Mouse (Mus musculus) forebrain, postnatal 0 days (tissue): Measurements from ENCODE around the gene Maml2. TPM values are rescaled to one million over a fixed set of nuclear protein-coding genes. Genes with fewer than 3 reads are reported as not detected.

ENCODE experiments used
- ATAC-seq: fragments of 200-750 bp; cut with Nextera tagmentation; 2 replicates; pipeline ENCODE4 v1.8.0; 2017; ENCODE audit warnings: mild to moderate bottlenecking, moderate library complexity
- DNase-seq: peaks from one replicate; pipeline ENCODE4 v3.0.0-alpha.2; 2015
- H3K27ac ChIP-seq: fragments of 300-500 bp; sonication (generic); 2 replicates; pipeline ENCODE4 v1.5.1; 2014; ENCODE audit warnings: low read depth, mild to moderate bottlenecking, antibody characterized with exemption, low read length, moderate library complexity, mixed read lengths
- H3K27me3 ChIP-seq: fragments of 300-500 bp; sonication (generic); 2 replicates; pipeline ENCODE4 v1.6.1; 2014; ENCODE audit warnings: mild to moderate bottlenecking, low read length, mixed read lengths; ENCODE audit not compliant: insufficient read depth
- H3K36me3 ChIP-seq: fragments of 300-500 bp; sonication (generic); 2 replicates; pipeline ENCODE4 v1.6.1; 2014; ENCODE audit warnings: mild to moderate bottlenecking, moderate library complexity; ENCODE audit not compliant: insufficient read depth
- H3K4me1 ChIP-seq: fragments of 300-500 bp; sonication (generic); 2 replicates; pipeline ENCODE4 v1.6.1; 2014; ENCODE audit warnings: antibody characterized with exemption; ENCODE audit not compliant: insufficient read depth
- H3K4me2 ChIP-seq: fragments of 300-500 bp; sonication (generic); 2 replicates; pipeline ENCODE4 v1.6.1; 2014; ENCODE audit warnings: low read depth, mild to moderate bottlenecking, moderate library complexity
- H3K4me3 ChIP-seq: fragments of 300-500 bp; sonication (generic); 2 replicates; pipeline ENCODE4 v1.5.1; 2014; ENCODE audit warnings: low read depth, low read length, mixed read lengths
- H3K9ac ChIP-seq: fragments of 300-500 bp; sonication (generic); 2 replicates; pipeline ENCODE4 v1.6.1; 2014; ENCODE audit warnings: mild to moderate bottlenecking
- H3K9me3 ChIP-seq: fragments of 300-500 bp; sonication (generic); 2 replicates; pipeline ENCODE4 v1.6.1; 2016; ENCODE audit warnings: low read length
- CTCF ChIP-seq: sonication (generic); IDR thresholded peaks from 2 replicates; pipeline ENCODE4 v1.5.1; 2016; ENCODE audit warnings: antibody characterized with exemption, control low read depth, low read depth
- WGBS: fragments of 180-500 bp; shearing (Covaris S2); extraction: QIAGEN DNeasy Blood & Tissue Kit; methylation state at CpG from one replicate; pipeline ENCODE4 v1.1.7; 2014; 5-methylcytosine and 5-hydroxymethylcytosine counted together
- polyA plus RNA-seq: library from polyadenylated mRNA; unstranded; fragments of >200 nt; fragmentation: Nextera tagmentation; extraction: Ambion mirVana; gene quantifications from 2 replicates; pipeline ENCODE4 v1.2.1, GENCODE M21; 2015
- total RNA-seq: library from RNA; depleted of rRNA; stranded (reverse); fragments of >200 nt; gene quantifications from 2 replicates; pipeline ENCODE4 v1.2.3, GENCODE M21; 2014

Maml2 gene
- total and polyA plus RNA-seq, 2 experiments from 2014 or later: 6.4 to 9.5 TPM

GRCm38 (mm10) chr9:13466351-13466750 lies 168.6 kb downstream of the Maml2 start:
- Histone ChIP-seq H3K9ac (no peak overlapping the region), H3K9me3 (no peaks in the 10 kb centered on the region), H3K27me3 (no peaks in the 10 kb centered on the region), H3K4me2 (no peak overlapping the region), H3K27ac (no peak overlapping the region), H3K4me1 (no peaks in the 10 kb centered on the region), H3K4me3 (no peak overlapping the region), H3K36me3 (no peaks in the 10 kb centered on the region)
- DNase-seq: no peak
- 88% methylated on average over 4 of the region's 4 CpGs for WGBS
- no peak for TF ChIP-seq CTCF
- no peak for ATAC-seq

DNA sequence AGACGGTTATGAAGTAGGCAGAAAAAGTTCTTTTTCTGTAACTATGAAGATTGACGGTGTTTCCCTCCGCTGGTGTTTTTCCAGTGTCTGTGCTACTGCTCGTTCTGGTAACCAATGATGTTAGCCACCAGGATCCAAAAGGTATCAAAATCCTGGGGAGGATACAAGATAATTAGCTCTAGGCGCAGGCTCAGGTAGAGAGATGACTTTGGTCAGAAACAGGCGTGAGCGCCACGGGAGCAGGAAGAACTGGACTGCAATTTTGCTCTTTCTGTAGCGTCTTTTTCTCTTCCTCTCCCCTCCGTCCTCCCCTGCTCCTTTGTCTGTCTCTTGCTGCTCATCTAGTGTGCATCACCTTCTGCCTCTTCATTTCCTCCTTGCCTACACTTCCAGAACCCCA lies 169.1 kb downstream of the Maml2 start:
- no peaks in the 10 kb centered on the region for H3K4me1 ChIP-seq
- no peak overlapping the region for H3K4me3 ChIP-seq
- H3K9me3 ChIP-seq: no peaks in the 10 kb centered on the region
- H3K36me3 ChIP-seq: no peaks in the 10 kb centered on the region
- no peak overlapping the region for H3K27ac ChIP-seq
- H3K27me3 ChIP-seq: no peaks in the 10 kb centered on the region
- no peak overlapping the region for H3K9ac ChIP-seq
- DNase-seq (no peak), ATAC-seq (no peak)
- no peak overlapping the region for H3K4me2 ChIP-seq
- no peak for TF ChIP-seq CTCF
- whole genome bisulfite sequencing: 86% methylated on average over 10 of the region's 10 CpGs

- Histone ChIP-seq H3K27me3 (no peaks in the 10 kb centered on the region), H3K9me3 (no peaks in the 10 kb centered on the region), H3K36me3 (no peaks in the 10 kb centered on the region), H3K4me1 (no peaks in the 10 kb centered on the region), H3K9ac (no peak overlapping the region), H3K4me2 (no peak overlapping the region), H3K4me3 (no peak overlapping the region), H3K27ac (no peak overlapping the region)
- TF ChIP-seq CTCF: no peak
- no peak for ATAC-seq
- WGBS: 74% methylated on average over 7 of the region's 7 CpGs
- no peak for DNase-seq
Measured at GRCm38 (mm10) chr9:13467745-13468144, 170.0 kb downstream of the Maml2 start.

DNA sequence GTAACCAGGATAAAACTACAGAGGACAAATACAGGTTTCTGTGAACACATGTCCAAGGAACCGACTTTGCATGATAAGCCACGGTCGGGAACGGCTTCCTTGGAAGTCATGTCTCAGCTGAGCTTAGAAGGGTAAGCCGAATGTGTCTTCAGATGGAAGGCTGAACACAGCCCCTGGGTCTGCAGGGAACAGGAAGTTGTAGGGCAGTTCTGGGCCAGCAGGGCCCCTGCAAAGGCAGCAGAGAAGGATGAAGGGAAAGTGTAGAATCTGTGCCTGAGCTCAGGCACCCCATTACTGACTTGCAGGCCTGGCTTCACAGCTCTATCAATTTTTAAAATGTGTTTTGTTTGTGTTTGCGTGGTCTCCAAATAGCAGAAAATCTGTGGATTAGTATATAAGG lies 171.0 kb downstream of the Maml2 start:
- H3K4me3 ChIP-seq: no peak overlapping the region
- H3K4me2 ChIP-seq: no peak overlapping the region
- DNase-seq (no peak), ATAC-seq (no peak)
- 86% methylated on average over 6 of the region's 6 CpGs for WGBS
- no peak for TF ChIP-seq CTCF
- no peak overlapping the region for H3K9ac ChIP-seq
- H3K9me3 ChIP-seq: no peaks in the 10 kb centered on the region
- no peak overlapping the region for H3K27ac ChIP-seq
- H3K27me3 ChIP-seq: no peaks in the 10 kb centered on the region
- no peaks in the 10 kb centered on the region for H3K4me1 ChIP-seq
- no peaks in the 10 kb centered on the region for H3K36me3 ChIP-seq

DNA sequence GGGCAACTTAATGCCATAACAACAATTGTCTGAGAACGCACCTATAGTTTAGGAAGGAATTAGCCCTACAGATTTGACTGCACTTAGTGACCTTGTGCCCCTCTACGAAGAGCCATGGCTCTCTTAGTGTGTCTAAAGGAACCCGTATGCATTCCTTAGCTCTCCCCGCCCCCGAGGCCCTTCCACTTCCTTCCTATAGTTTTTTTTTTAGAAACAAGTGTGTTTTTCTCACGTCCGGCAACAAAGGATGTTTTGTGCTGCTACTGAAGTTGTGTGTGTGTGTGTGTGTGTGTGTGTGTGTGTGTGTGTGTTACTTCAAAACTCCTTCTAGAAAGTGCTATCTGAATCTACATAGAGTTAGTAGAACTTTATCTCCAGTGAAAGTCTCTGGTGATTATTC lies 172.3 kb downstream of the Maml2 start:
- no peak for DNase-seq
- Histone ChIP-seq H3K4me2 (no peak overlapping the region), H3K4me3 (no peak overlapping the region), H3K9me3 (no peaks in the 10 kb centered on the region), H3K9ac (no peak overlapping the region), H3K27me3 (no peaks in the 10 kb centered on the region), H3K27ac (no peak overlapping the region), H3K4me1 (no peaks in the 10 kb centered on the region), H3K36me3 (no peaks in the 10 kb centered on the region)
- WGBS: 61% methylated on average over 7 of the region's 7 CpGs
- ATAC-seq: no peak
- TF ChIP-seq CTCF: no peak

- Histone ChIP-seq H3K36me3 (no peaks in the 10 kb centered on the region), H3K4me2 (no peak overlapping the region), H3K27me3 (no peaks in the 10 kb centered on the region), H3K27ac (no peak overlapping the region), H3K9ac (no peak overlapping the region), H3K4me3 (no peak overlapping the region), H3K9me3 (no peaks in the 10 kb centered on the region), H3K4me1 (no peaks in the 10 kb centered on the region)
- no peak for TF ChIP-seq CTCF
- 88% methylated on average over 5 of the region's 5 CpGs for WGBS
- DNase-seq (no peak), ATAC-seq (no peak; the same call in 1 of the 2 replicates)
Measured at GRCm38 (mm10) chr9:13474951-13475350, 177.2 kb downstream of the Maml2 start.

GRCm38 (mm10) chr9:13479275-13479674 lies 181.5 kb downstream of the Maml2 start:
- Histone ChIP-seq H3K4me1 (no peaks in the 10 kb centered on the region), H3K36me3 (no peaks in the 10 kb centered on the region), H3K9me3 (no peaks in the 10 kb centered on the region), H3K9ac (no peak overlapping the region), H3K4me3 (no peak overlapping the region), H3K4me2 (no peak overlapping the region), H3K27me3 (no peaks in the 10 kb centered on the region), H3K27ac (no peak overlapping the region)
- 9% methylated on average over 4 of the region's 4 CpGs for WGBS
- no peak for TF ChIP-seq CTCF
- DNase-seq (no peak), ATAC-seq (no peak)
